Mouse (Mus musculus): Measurements from ENCODE around the gene Sgcd. TPM values are rescaled to one million over a fixed set of nuclear protein-coding genes. Genes with fewer than 3 reads are reported as not detected.
A peak's percentile ranks its signal among the peaks of the same experiment; 100 is the strongest.
"Not testable (repeated sequence)": the region's sequence is repeated elsewhere in the genome, so short reads cannot be mapped to it uniquely, and the experiment has no call there.

Sgcd gene
- polyA plus RNA-seq, 1 experiment from 2014 or later, result 5.3 TPM

DNA sequence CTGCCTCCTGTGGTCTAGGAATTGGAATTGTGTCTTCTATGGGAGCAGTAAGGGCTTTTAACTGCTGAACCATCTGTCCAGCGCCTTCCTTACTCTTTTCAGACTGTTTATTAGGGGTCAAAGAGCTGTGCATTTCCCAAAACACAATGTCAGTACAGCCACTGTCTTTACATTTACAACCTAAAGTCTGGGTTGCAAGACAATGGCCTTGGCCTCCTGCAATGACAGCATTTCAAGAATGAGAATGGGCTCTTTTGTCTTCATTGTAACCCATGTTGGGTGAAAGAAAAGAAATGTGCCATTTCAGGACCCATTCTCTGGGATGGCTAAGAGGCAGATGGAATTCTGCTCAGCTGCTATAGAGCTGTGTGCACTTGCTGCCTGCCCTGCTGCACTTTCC is 348.2 kb downstream of the Sgcd start:
- H3K4me3 ChIP-seq (ENCODE audit: low read depth, low read length), result no peak overlapping the region
- H3K9me3 ChIP-seq (ENCODE audit: control insufficient read depth, low read length), result no peaks in the 10 kb centered on the region
- H3K4me1 ChIP-seq (ENCODE audit: control insufficient read depth, insufficient read depth, low read length), result no peaks in the 10 kb centered on the region
- H3K9ac ChIP-seq (ENCODE audit: low read length), result no peak overlapping the region
- DNase-seq (ENCODE audit: low spot score) (no peak), ATAC-seq (ENCODE audit: insufficient number of reproducible peaks, low FRiP score, low TSS enrichment, low read depth) (no peak)
- H3K4me2 ChIP-seq (ENCODE audit: low read depth, severe bottlenecking), result no peak overlapping the region
- H3K27ac ChIP-seq (replicated peaks; ENCODE audit: low read depth, low read length), result no peak overlapping the region
- H3K36me3 ChIP-seq (ENCODE audit: control insufficient read depth, insufficient read depth, low read length), result no peaks in the 10 kb centered on the region
- 44% methylated on average over 1 of the region's 1 CpGs for WGBS
- no peaks in the 10 kb centered on the region for H3K27me3 ChIP-seq (ENCODE audit: control insufficient read depth, insufficient read depth, low read length)

DNA sequence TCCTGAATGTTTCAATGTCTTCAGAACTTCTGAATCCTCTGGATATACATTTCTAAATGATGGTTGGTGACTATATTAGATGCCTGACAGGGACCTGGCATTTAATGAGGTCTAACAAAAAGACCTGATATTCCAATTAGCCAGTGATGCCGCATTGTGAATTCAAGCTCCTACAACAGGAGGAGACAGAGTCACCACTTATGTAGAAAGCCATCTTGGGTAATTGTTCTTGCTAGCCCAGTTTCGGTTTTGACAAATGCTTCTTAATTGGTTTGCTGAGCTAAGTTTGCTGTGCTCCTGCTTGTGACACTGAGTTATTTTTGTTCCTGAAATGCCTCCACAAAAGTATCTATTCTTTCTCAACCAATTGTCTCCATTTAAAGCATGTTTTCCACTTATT is 358.6 kb downstream of the Sgcd start:
- WGBS, result 87% methylated on average over 2 of the region's 2 CpGs
- no peak overlapping the region for H3K4me3 ChIP-seq (ENCODE audit: low read depth, low read length)
- H3K4me1 ChIP-seq (ENCODE audit: control insufficient read depth, insufficient read depth, low read length), result no peaks in the 10 kb centered on the region
- no peaks in the 10 kb centered on the region for H3K36me3 ChIP-seq (ENCODE audit: control insufficient read depth, insufficient read depth, low read length)
- no peaks in the 10 kb centered on the region for H3K27me3 ChIP-seq (ENCODE audit: control insufficient read depth, insufficient read depth, low read length)
- H3K9ac ChIP-seq (ENCODE audit: low read length), result no peak overlapping the region
- ATAC-seq (ENCODE audit: insufficient number of reproducible peaks, low FRiP score, low TSS enrichment, low read depth) (no peak), DNase-seq (ENCODE audit: low spot score) (no peak)
- H3K9me3 ChIP-seq (ENCODE audit: control insufficient read depth, low read length), result no peaks in the 10 kb centered on the region
- no peak overlapping the region for H3K27ac ChIP-seq (replicated peaks; ENCODE audit: low read depth, low read length)
- no peak overlapping the region for H3K4me2 ChIP-seq (ENCODE audit: low read depth, severe bottlenecking)

DNA sequence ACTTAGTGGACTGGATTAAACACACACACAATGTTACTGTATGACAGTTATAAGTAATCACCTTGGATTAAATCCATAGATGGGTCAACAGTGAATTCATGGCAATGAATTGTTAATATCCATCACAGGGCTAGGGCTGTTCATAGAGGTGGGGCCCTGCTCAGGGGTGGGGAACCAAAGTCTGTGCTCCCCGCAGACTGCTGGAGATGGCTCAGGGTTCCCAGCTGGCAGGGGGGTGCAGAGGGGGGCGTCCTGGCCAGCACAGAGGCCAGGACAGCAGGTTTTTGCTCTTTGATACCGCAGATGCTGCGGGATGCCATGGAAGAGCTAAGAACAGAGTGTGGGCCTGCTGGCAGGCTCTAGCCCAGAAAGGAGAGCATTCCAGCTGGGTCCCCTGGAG is 378.9 kb downstream of the Sgcd start:
- 93% methylated on average over 4 of the region's 4 CpGs for WGBS
- DNase-seq (ENCODE audit: low spot score), result no peak
- H3K4me1 ChIP-seq (ENCODE audit: control insufficient read depth, insufficient read depth, low read length), result no peaks in the 10 kb centered on the region

DNA sequence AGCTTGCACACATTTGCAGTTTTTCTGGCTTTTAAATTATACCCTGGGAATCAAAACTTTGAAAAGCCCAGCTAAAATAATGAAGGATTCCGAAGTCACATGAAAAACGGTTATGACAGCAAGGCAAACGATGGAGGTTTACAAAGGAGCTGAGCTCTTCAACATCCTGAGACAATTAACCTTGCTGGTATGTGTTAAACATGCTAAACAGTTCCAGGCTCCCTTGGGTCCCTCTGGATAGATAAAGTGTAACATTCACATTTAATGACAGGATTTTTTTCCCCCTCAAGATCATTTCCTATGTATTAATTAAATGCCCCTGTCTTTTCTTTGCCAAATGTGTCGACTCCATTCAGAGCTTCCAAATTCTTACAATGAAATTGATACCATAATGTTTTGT is 414.1 kb downstream of the Sgcd start:
- WGBS, result 48% methylated on average over 4 of the region's 4 CpGs
- no peaks in the 10 kb centered on the region for H3K27me3 ChIP-seq (ENCODE audit: control insufficient read depth, insufficient read depth, low read length)
- no peak overlapping the region for H3K9ac ChIP-seq (ENCODE audit: low read length)
- no peak overlapping the region for H3K4me2 ChIP-seq (ENCODE audit: low read depth, severe bottlenecking)
- H3K4me3 ChIP-seq (ENCODE audit: low read depth, low read length), result no peak overlapping the region
- no peaks in the 10 kb centered on the region for H3K36me3 ChIP-seq (ENCODE audit: control insufficient read depth, insufficient read depth, low read length)
- H3K27ac ChIP-seq (replicated peaks; ENCODE audit: low read depth, low read length), result no peak overlapping the region
- no peaks in the 10 kb centered on the region for H3K4me1 ChIP-seq (ENCODE audit: control insufficient read depth, insufficient read depth, low read length)
- DNase-seq (ENCODE audit: low spot score) (no peak), ATAC-seq (ENCODE audit: insufficient number of reproducible peaks, low FRiP score, low TSS enrichment, low read depth) (no peak)
- H3K9me3 ChIP-seq (ENCODE audit: control insufficient read depth, low read length), result no peaks in the 10 kb centered on the region

More for the DNA sequence above, 378.9 kb downstream of the Sgcd start:
- H3K4me3 ChIP-seq (ENCODE audit: low read depth, low read length), result no peak overlapping the region
- H3K36me3 ChIP-seq (ENCODE audit: control insufficient read depth, insufficient read depth, low read length), result no peaks in the 10 kb centered on the region
- no peaks in the 10 kb centered on the region for H3K9me3 ChIP-seq (ENCODE audit: control insufficient read depth, low read length)
- H3K27me3 ChIP-seq (ENCODE audit: control insufficient read depth, insufficient read depth, low read length), result no peaks in the 10 kb centered on the region
- no peak overlapping the region for H3K27ac ChIP-seq (replicated peaks; ENCODE audit: low read depth, low read length)
- H3K9ac ChIP-seq (ENCODE audit: low read length), result no peak overlapping the region
- no peak for ATAC-seq (ENCODE audit: insufficient number of reproducible peaks, low FRiP score, low TSS enrichment, low read depth)
- no peak overlapping the region for H3K4me2 ChIP-seq (ENCODE audit: low read depth, severe bottlenecking)

DNA sequence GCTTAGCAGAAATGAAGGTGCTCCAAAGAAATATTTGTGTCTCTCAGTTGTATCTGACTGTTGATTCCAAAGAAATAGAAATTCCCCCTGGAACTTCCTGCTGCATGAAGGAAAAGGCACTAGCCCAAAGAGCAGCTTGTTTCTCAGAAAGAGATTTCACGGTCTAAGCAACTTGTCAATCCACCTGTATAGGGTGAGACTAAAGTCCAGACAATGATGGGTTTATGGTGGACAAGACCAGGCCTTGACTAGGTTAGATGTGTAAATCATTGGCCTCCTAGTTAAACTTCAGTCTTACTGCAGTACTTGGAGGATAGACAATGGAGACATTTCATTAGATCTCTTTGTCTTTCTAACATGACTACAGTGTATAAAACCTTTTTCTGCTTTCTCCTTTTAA is 420.3 kb downstream of the Sgcd start:
- H3K27me3 ChIP-seq (ENCODE audit: control insufficient read depth, insufficient read depth, low read length), result no peaks in the 10 kb centered on the region
- no peak overlapping the region for H3K27ac ChIP-seq (replicated peaks; ENCODE audit: low read depth, low read length)
- no peaks in the 10 kb centered on the region for H3K4me1 ChIP-seq (ENCODE audit: control insufficient read depth, insufficient read depth, low read length)
- ATAC-seq (ENCODE audit: insufficient number of reproducible peaks, low FRiP score, low TSS enrichment, low read depth), result no peak
- DNase-seq (ENCODE audit: low spot score), result no peak
- whole genome bisulfite sequencing, result 94% methylated on average over 1 of the region's 1 CpGs
- no peaks in the 10 kb centered on the region for H3K36me3 ChIP-seq (ENCODE audit: control insufficient read depth, insufficient read depth, low read length)
- no peak overlapping the region for H3K4me2 ChIP-seq (ENCODE audit: low read depth, severe bottlenecking)
- no peak overlapping the region for H3K4me3 ChIP-seq (ENCODE audit: low read depth, low read length)
- H3K9me3 ChIP-seq (ENCODE audit: control insufficient read depth, low read length), result no peaks in the 10 kb centered on the region
- H3K9ac ChIP-seq (ENCODE audit: low read length), result no peak overlapping the region

DNA sequence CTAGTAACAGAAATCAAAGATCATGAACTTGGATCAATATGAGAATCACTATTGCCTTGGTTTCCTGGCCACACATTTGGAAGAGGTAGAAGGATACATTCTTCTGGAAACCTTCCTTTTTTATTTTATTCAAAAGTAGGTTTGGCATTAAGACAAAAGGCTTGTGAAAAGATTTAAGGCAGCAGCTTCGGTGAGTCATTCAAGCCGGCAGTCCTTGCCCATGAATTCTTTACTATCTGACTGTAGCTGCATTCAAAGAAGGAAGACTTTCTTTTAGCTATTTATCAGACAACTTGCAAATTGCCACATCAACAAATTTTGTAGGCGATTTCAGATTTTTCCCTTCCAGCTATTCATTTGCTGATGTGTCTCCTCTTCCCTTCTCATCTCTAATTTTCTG is 422.6 kb downstream of the Sgcd start:
- Histone ChIP-seq H3K4me3 (ENCODE audit: low read depth, low read length) (no peak overlapping the region), H3K27ac (replicated peaks; ENCODE audit: low read depth, low read length) (no peak overlapping the region), H3K9me3 (ENCODE audit: control insufficient read depth, low read length) (no peaks in the 10 kb centered on the region), H3K4me1 (ENCODE audit: control insufficient read depth, insufficient read depth, low read length) (no peaks in the 10 kb centered on the region), H3K36me3 (ENCODE audit: control insufficient read depth, insufficient read depth, low read length) (no peaks in the 10 kb centered on the region), H3K27me3 (ENCODE audit: control insufficient read depth, insufficient read depth, low read length) (no peaks in the 10 kb centered on the region), H3K9ac (ENCODE audit: low read length) (no peak overlapping the region), H3K4me2 (ENCODE audit: low read depth, severe bottlenecking) (no peak overlapping the region)
- WGBS, result 89% methylated on average over 3 of the region's 3 CpGs
- DNase-seq (ENCODE audit: low spot score), result no peak
- no peak for ATAC-seq (ENCODE audit: insufficient number of reproducible peaks, low FRiP score, low TSS enrichment, low read depth)

DNA sequence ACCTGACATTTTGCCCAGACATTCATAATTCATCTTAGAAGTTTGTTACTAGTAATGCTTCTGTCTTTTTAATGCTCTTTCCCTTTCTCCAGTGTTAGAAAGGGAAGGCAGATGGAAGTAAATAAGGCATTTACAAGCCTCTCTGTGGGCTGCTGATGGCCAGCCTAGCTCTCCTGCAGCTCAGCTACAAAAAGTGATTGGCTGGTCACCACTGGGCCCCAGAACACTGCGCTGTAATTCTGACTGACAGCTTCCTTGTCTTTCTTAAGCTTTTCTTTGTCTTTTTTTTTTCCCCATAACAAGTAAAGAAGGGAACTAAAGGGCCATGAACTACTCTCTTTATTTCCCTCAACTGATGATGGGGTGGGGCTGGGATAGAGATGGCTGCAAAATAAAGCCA is 463.9 kb downstream of the Sgcd start:
- ATAC-seq (ENCODE audit: insufficient number of reproducible peaks, low FRiP score, low TSS enrichment, low read depth) (no peak), DNase-seq (ENCODE audit: low spot score) (no peak)
- Histone ChIP-seq H3K4me2 (ENCODE audit: low read depth, severe bottlenecking) (no peak overlapping the region), H3K9me3 (ENCODE audit: control insufficient read depth, low read length) (no peaks in the 10 kb centered on the region), H3K9ac (ENCODE audit: low read length) (no peak overlapping the region), H3K27ac (replicated peaks; ENCODE audit: low read depth, low read length) (no peak overlapping the region), H3K36me3 (ENCODE audit: control insufficient read depth, insufficient read depth, low read length) (no peaks in the 10 kb centered on the region), H3K4me3 (ENCODE audit: low read depth, low read length) (no peak overlapping the region), H3K27me3 (ENCODE audit: control insufficient read depth, insufficient read depth, low read length) (no peaks in the 10 kb centered on the region), H3K4me1 (ENCODE audit: control insufficient read depth, insufficient read depth, low read length) (no peaks in the 10 kb centered on the region)
- WGBS, result 28% methylated on average over 1 of the region's 1 CpGs

DNA sequence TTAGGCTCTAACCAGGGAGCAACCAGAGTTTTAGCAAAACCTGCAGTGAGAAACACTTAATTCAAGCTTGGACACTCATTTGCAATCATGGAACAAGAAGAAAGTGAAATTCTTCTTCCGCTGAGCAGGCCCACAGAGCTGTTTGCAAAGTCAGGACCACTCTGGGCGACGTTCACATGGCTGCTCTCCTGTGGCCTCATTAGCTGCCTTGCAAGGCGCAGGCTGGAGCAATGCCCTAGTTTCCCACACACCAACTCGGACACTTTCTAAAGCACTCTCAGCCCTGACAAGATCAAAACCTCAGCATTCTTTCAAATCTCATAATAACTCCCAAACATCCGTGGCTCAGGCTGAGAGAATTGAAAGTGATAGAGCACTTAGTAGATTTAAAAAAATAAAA is 480.7 kb downstream of the Sgcd start:
- ATAC-seq (ENCODE audit: insufficient number of reproducible peaks, low FRiP score, low TSS enrichment, low read depth), result no peak
- 84% methylated on average over 6 of the region's 6 CpGs for WGBS
- no peak overlapping the region for H3K4me2 ChIP-seq (ENCODE audit: low read depth, severe bottlenecking)

DNA sequence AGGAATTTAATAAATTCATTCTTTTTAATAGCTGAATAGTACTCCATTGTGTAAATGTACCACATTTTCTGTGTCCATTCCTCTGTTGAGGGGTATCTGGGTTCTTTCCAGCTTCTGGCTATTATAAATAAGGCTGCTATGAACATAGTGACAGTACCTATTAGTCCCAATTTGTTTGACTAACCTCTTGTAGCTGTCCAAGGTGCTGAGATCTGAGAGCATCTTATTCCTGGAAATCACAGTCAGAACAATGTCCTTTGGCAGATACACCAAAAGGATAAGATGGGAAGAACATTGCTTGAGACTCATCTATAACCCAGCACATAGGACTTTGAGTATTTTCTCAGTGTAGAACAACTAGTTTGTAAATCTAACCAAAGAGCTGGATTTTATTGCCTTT is 485.5 kb downstream of the Sgcd start:
- DNase-seq (ENCODE audit: low spot score), result peak; percentile 26
- H3K36me3 ChIP-seq (ENCODE audit: control insufficient read depth, insufficient read depth, low read length); H3K27me3 ChIP-seq (ENCODE audit: control insufficient read depth, insufficient read depth, low read length); ATAC-seq (ENCODE audit: insufficient number of reproducible peaks, low FRiP score, low TSS enrichment, low read depth); H3K4me2 ChIP-seq (ENCODE audit: low read depth, severe bottlenecking); H3K9ac ChIP-seq (ENCODE audit: low read length); H3K4me1 ChIP-seq (ENCODE audit: control insufficient read depth, insufficient read depth, low read length); H3K9me3 ChIP-seq (ENCODE audit: control insufficient read depth, low read length); H3K27ac ChIP-seq (replicated peaks; ENCODE audit: low read depth, low read length); H3K4me3 ChIP-seq (ENCODE audit: low read depth, low read length): not testable (repeated sequence)

More for the DNA sequence above, 480.7 kb downstream of the Sgcd start:
- no peak overlapping the region for H3K4me3 ChIP-seq (ENCODE audit: low read depth, low read length)
- no peak for DNase-seq (ENCODE audit: low spot score)
- H3K4me1 ChIP-seq (ENCODE audit: control insufficient read depth, insufficient read depth, low read length), result no peaks in the 10 kb centered on the region
- no peak overlapping the region for H3K27ac ChIP-seq (replicated peaks; ENCODE audit: low read depth, low read length)
- H3K27me3 ChIP-seq (ENCODE audit: control insufficient read depth, insufficient read depth, low read length), result no peaks in the 10 kb centered on the region
- H3K36me3 ChIP-seq (ENCODE audit: control insufficient read depth, insufficient read depth, low read length), result no peaks in the 10 kb centered on the region
- no peaks in the 10 kb centered on the region for H3K9me3 ChIP-seq (ENCODE audit: control insufficient read depth, low read length)
- no peak overlapping the region for H3K9ac ChIP-seq (ENCODE audit: low read length)
